8 mouse cellular contexts compared by ENCODE assay signal in the genomic region with DNA sequence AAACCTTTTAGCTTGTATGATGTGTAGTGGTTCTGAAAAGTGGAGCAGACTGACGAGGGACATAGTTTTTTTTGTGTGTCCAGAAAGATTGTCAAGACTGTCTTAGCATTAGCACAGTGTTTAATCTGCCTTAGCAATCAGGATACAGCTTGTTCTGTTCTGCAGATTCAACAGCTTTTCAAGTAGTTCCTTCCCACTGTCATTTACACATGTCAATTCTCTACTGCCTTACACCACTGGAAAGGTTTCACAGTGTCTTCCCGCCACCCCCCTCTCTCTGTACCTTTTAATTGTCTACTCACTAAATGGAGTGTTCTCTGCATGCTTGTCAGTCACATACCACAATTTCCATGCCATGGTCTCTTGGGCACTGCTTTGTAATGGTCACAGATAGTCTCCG. TPM values are rescaled to one million over a fixed set of nuclear protein-coding genes. Genes with fewer than 3 reads are reported as not detected.
DNase-seq lines count a peak whose midpoint lies in the region; ATAC-seq and TF ChIP-seq lines count a peak whose summit lies in the region.

No protein-coding gene starts in this region.

- H3K9me3 ChIP-seq in kidney, postnatal 0 days (replicated peaks; ENCODE audit: low read length), result no peaks in the 10 kb centered on the region
- H3K9me3 ChIP-seq in hindbrain, embryonic 13.5 days, result no peaks in the 10 kb centered on the region
- no peaks in the 10 kb centered on the region for H3K9me3 ChIP-seq in midbrain, postnatal 0 days (ENCODE audit: low read length)

- no peak overlapping the region for H3K27ac ChIP-seq in kidney, postnatal 0 days
- no peak overlapping the region for H3K27ac ChIP-seq in bone marrow, adult 2 months (ENCODE audit: control insufficient read depth, insufficient read depth, low read depth, low read length, poor library complexity)
- no peak overlapping the region for H3K27ac ChIP-seq in hindbrain, embryonic 13.5 days
- H3K27ac ChIP-seq in midbrain, postnatal 0 days (ENCODE audit: low read depth, low read length), result no peak overlapping the region

- H3K36me3 ChIP-seq in kidney, postnatal 0 days (ENCODE audit: insufficient read depth, low read length), result peaks cover 4% of the 10 kb centered on the region; the same call in 1 of the 2 replicates
- peaks cover 9% of the 10 kb centered on the region for H3K36me3 ChIP-seq in hindbrain, embryonic 13.5 days
- peaks cover 7% of the 10 kb centered on the region; the same call in 1 of the 2 replicates for H3K36me3 ChIP-seq in midbrain, postnatal 0 days (ENCODE audit: insufficient read depth, low read length)

- TF ChIP-seq POLR2A in bone marrow, adult 2 months (IDR thresholded peaks at IDR 0.05; ENCODE audit: borderline replicate concordance, control insufficient read depth, low read depth, low read length), result no peak

- H3K27me3 ChIP-seq in kidney, postnatal 0 days (ENCODE audit: insufficient read depth, low read length), result no peaks in the 10 kb centered on the region
- no peaks in the 10 kb centered on the region for H3K27me3 ChIP-seq in hindbrain, embryonic 13.5 days
- no peaks in the 10 kb centered on the region for H3K27me3 ChIP-seq in midbrain, postnatal 0 days (ENCODE audit: insufficient read depth, low read length)

- H3K9ac ChIP-seq in kidney, postnatal 0 days (ENCODE audit: low read depth, low read length), result peak overlapping the region; percentile 78; the same call in 1 of the 2 replicates
- peak overlapping the region; percentile 76 for H3K9ac ChIP-seq in hindbrain, embryonic 13.5 days
- H3K9ac ChIP-seq in midbrain, postnatal 0 days (replicated peaks; ENCODE audit: low read length, poor library complexity, severe bottlenecking), result peak overlapping the region; percentile 51; the same call in 1 of the 2 replicates

- WGBS in kidney, postnatal 0 days, result 8% methylated on average over 3 of the region's 3 CpGs
- whole genome bisulfite sequencing in bone marrow, adult 2 months, result 14% methylated on average over 3 of the region's 3 CpGs
- 12% methylated on average over 3 of the region's 3 CpGs for WGBS in hindbrain, embryonic 13.5 days
- WGBS in midbrain, postnatal 0 days, result 7% methylated on average over 3 of the region's 3 CpGs

- peak; percentile 25 for DNase-seq in kidney, postnatal 0 days (ENCODE audit: low spot score)
- no peak for DNase-seq in kidney, postnatal 14 days
- DNase-seq in midbrain, postnatal 0 days (ENCODE audit: low spot score), result no peak
- no peak for DNase-seq in thymus, postnatal 4 days
- no peak for DNase-seq in right cerebral cortex, postnatal 36 days (ENCODE audit: low spot score in 2 of 2)
- no peak for DNase-seq in adrenal gland, adult 2 months

- peak overlapping the region; percentile 72 for H3K4me2 ChIP-seq in kidney, postnatal 0 days (ENCODE audit: low read length)
- H3K4me2 ChIP-seq in hindbrain, embryonic 13.5 days, result peak overlapping the region; percentile 71
- H3K4me2 ChIP-seq in midbrain, postnatal 0 days (ENCODE audit: low read depth, low read length, poor library complexity, severe bottlenecking), result peak overlapping the region; percentile 79

- peaks cover 3% of the 10 kb centered on the region; the same call in 1 of the 2 replicates for H3K4me1 ChIP-seq in kidney, postnatal 0 days (replicated peaks; ENCODE audit: insufficient read depth, low read length)
- H3K4me1 ChIP-seq in bone marrow, adult 2 months (ENCODE audit: control insufficient read depth, insufficient read depth, low read length), result no peaks in the 10 kb centered on the region
- peaks cover 22% of the 10 kb centered on the region for H3K4me1 ChIP-seq in hindbrain, embryonic 13.5 days (replicated peaks)
- peaks cover 4% of the 10 kb centered on the region; the same call in 1 of the 2 replicates for H3K4me1 ChIP-seq in midbrain, postnatal 0 days (ENCODE audit: insufficient read depth, low read length)

- TF ChIP-seq CTCF in kidney, postnatal 0 days (IDR thresholded peaks at IDR 0.05; ENCODE audit: low read depth), result no peak
- TF ChIP-seq CTCF in bone marrow, adult 2 months (IDR thresholded peaks at IDR 0.05; ENCODE audit: control insufficient read depth, insufficient read depth, low read length), result no peak
- TF ChIP-seq CTCF in midbrain, postnatal 0 days (IDR thresholded peaks at IDR 0.05), result no peak

- ATAC-seq in kidney, postnatal 0 days (replicated peaks; ENCODE audit: low FRiP score, low read depth), result no peak
- no peak for ATAC-seq in hindbrain, embryonic 13.5 days (ENCODE audit: low FRiP score)
- no peak for ATAC-seq in midbrain, postnatal 0 days (ENCODE audit: low FRiP score)

- H3K4me3 ChIP-seq in kidney, postnatal 0 days (replicated peaks; ENCODE audit: low read depth, low read length), result peak overlapping the region; percentile 74
- peak overlapping the region; percentile 14 for H3K4me3 ChIP-seq in bone marrow, adult 2 months (replicated peaks; ENCODE audit: control insufficient read depth, low read depth, low read length)
- peak overlapping the region; percentile 77 for H3K4me3 ChIP-seq in hindbrain, embryonic 13.5 days
- H3K4me3 ChIP-seq in midbrain, postnatal 0 days (ENCODE audit: low read depth, low read length), result peak overlapping the region; percentile 67

RNA-seq across cellular contexts. Expression of a gene that starts 1.2 kb away (rescaled TPM):
- polyA plus RNA-seq in kidney, postnatal 0 days (2015; fragmentation: Nextera tagmentation; extraction: Ambion mirVana), result 13.3 and 18.2 TPM in 2 replicates
- 3.4 and 7.3 TPM in 2 replicates for polyA plus RNA-seq in bone marrow, adult 2 months (2011; ENCODE audit: insufficient read depth, insufficient read length, low replicate concordance, missing spikeins)
- polyA plus RNA-seq in hindbrain, embryonic 13.5 days (2015; fragmentation: Nextera tagmentation; extraction: Ambion mirVana), result 6.4 and 6.6 TPM in 2 replicates
- total RNA-seq in midbrain, postnatal 0 days (2014; rRNA removed), result 1.3 and 4.3 TPM in 2 replicates
- polyA plus RNA-seq in midbrain, postnatal 0 days (2015; fragmentation: Nextera tagmentation; extraction: Ambion mirVana), result 10.7 and 10.9 TPM in 2 replicates
- 10 to 100 TPM; 16.2 to 18.7 TPM for total RNA-seq in adrenal gland, adult 2 months (2021)
- polyA plus RNA-seq in adrenal gland, adult 2 months (2012; rRNA removed), result 62.7 and 69.8 TPM in 2 replicates

RNA-seq across cellular contexts. Expression of a gene that starts 1.5 kb away (rescaled TPM):
- polyA plus RNA-seq in kidney, postnatal 0 days (2015; fragmentation: Nextera tagmentation; extraction: Ambion mirVana), result 39.5 and 44.8 TPM in 2 replicates
- polyA plus RNA-seq in bone marrow, adult 2 months (2011; ENCODE audit: insufficient read depth, insufficient read length, low replicate concordance, missing spikeins), result 11.7 and 15.9 TPM in 2 replicates
- 30.6 and 38.3 TPM in 2 replicates for polyA plus RNA-seq in hindbrain, embryonic 13.5 days (2015; fragmentation: Nextera tagmentation; extraction: Ambion mirVana)
- total RNA-seq in midbrain, postnatal 0 days (2014; rRNA removed), result 17.4 and 19.5 TPM in 2 replicates
- 18.9 and 20.2 TPM in 2 replicates for polyA plus RNA-seq in midbrain, postnatal 0 days (2015; fragmentation: Nextera tagmentation; extraction: Ambion mirVana)
- total RNA-seq in adrenal gland, adult 2 months (2021), result 10 to 100 TPM; 29.1 to 46.0 TPM
- 0.67 and 1.9 TPM in 2 replicates for polyA plus RNA-seq in adrenal gland, adult 2 months (2012; rRNA removed)

Comparison
In these comparisons a context has a peak if more than half of its experiments do, and no peak if none do; other contexts are left out.
1. H3K4me3 ChIP-seq: peak in every context shown above with its lines; median percentile 77 in hindbrain, embryonic 13.5 days; 74 in kidney, postnatal 0 days; 67 in midbrain, postnatal 0 days; 14 in bone marrow, adult 2 months.